Mouse (Mus musculus): ENCODE results near the gene 4933424G06Rik.
A peak's percentile ranks its signal among the peaks of the same experiment; 100 is the strongest.

DNA sequence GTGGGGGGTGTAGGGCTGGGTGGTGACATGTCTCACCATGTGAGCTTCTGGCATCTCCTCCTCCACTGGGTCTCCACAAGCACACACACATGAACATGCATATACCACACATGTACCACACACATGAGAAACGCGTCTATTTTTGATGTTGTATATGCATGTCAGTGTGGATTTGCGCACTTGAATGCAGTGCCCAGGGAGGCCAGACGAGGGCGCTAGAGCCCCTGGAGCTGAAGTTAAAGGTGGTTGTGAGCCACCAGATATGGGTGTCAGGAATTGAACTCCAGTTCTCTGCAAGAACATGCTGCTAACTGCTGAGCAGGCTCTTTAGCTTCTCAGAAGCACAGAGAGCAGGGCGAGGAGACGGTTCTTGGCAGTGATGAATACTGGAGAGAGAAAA lies 76.4 kb downstream of the 4933424G06Rik start:
- TF ChIP-seq CTCF (IDR thresholded peaks at IDR 0.05; ENCODE audit: low read depth, low read length) (peak; percentile 44), POLR2A (IDR thresholded peaks at IDR 0.05; ENCODE audit: extremely low read depth, insufficient read depth, low read length) (no peak)
